Mouse (Mus musculus) limb, embryonic 15.5 days (tissue): Measurements from ENCODE around the gene Smpdl3b. TPM values are rescaled to one million over a fixed set of nuclear protein-coding genes. Genes with fewer than 3 reads are reported as not detected.

Experiments
- ATAC-seq: fragments of 200-750 bp; cut with Nextera tagmentation; 2 replicates; pipeline ENCODE4 v1.8.0; 2017; ENCODE audit warnings: low read depth, moderate TSS enrichment; ENCODE audit not compliant: insufficient number of reproducible peaks, low FRiP score, low TSS enrichment
- H3K27ac ChIP-seq: fragments of 300-500 bp; sonication (generic); 2 replicates; pipeline ENCODE4 v1.5.1; 2015; ENCODE audit warnings: moderate library complexity, mild to moderate bottlenecking, inconsistent platforms
- H3K27me3 ChIP-seq: fragments of 300-500 bp; sonication (generic); 2 replicates; pipeline ENCODE4 v1.6.1; 2015; ENCODE audit warnings: inconsistent platforms
- H3K36me3 ChIP-seq: fragments of 300-500 bp; sonication (generic); 2 replicates; pipeline ENCODE4 v1.6.1; 2015; ENCODE audit warnings: inconsistent platforms
- H3K4me1 ChIP-seq: fragments of 300-500 bp; sonication (generic); 2 replicates; pipeline ENCODE4 v1.6.1; 2015; ENCODE audit warnings: inconsistent platforms
- H3K4me2 ChIP-seq: fragments of 300-500 bp; sonication (generic); 2 replicates; pipeline ENCODE4 v1.6.1; 2015; ENCODE audit warnings: mild to moderate bottlenecking, inconsistent platforms
- H3K4me3 ChIP-seq: fragments of 300-500 bp; sonication (generic); 2 replicates; pipeline ENCODE4 v1.5.1; 2015; ENCODE audit warnings: mild to moderate bottlenecking, inconsistent platforms
- H3K9ac ChIP-seq: fragments of 300-500 bp; sonication (generic); 2 replicates; pipeline ENCODE4 v1.6.1; 2015; ENCODE audit warnings: inconsistent platforms
- H3K9me3 ChIP-seq: fragments of 300-500 bp; sonication (generic); 2 replicates; pipeline ENCODE4 v1.6.1; 2016; ENCODE audit warnings: inconsistent platforms
- WGBS: fragments of 180-500 bp; shearing (Covaris S2); methylation state at CpG from one replicate; pipeline ENCODE4 v1.1.7; 2015; 5-methylcytosine and 5-hydroxymethylcytosine counted together
- polyA plus RNA-seq: library from polyadenylated mRNA; unstranded; fragments of >200 nt; fragmentation: Nextera tagmentation; extraction: Ambion mirVana; gene quantifications from 2 replicates; pipeline ENCODE4 v1.2.1, GENCODE M21; 2015

The Smpdl3b gene
- polyA plus RNA-seq, 1 experiment from 2014 or later, result 7.9 TPM

DNA sequence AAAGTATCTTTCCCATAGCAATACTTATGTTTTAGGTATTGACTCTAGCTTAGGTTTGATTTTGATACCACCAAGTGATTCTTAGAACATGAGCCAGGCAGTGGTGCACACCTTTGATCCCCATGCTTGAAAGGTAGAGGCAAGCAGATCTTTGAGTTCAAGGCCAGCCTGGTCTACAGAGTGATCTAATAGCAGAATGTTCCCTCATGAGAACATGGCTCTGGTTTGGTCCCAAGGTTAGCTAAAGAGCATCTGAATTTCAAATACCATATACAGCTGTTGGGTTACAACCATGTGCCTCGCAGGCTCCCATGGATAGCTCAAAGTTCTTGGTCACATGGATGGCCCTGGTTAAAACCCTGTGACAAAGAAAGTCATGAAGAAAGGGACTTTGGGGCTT, 38.8 kb downstream of the Smpdl3b start:
- Histone ChIP-seq H3K27ac (no peak overlapping the region), H3K9me3 (no peaks in the 10 kb centered on the region), H3K4me3 (no peak overlapping the region), H3K27me3 (no peaks in the 10 kb centered on the region), H3K4me1 (no peaks in the 10 kb centered on the region), H3K4me2 (no peak overlapping the region), H3K36me3 (peaks cover 72% of the 10 kb centered on the region), H3K9ac (no peak overlapping the region)
- no peak for ATAC-seq
- WGBS, result 93% methylated on average over 1 of the region's 1 CpGs

DNA sequence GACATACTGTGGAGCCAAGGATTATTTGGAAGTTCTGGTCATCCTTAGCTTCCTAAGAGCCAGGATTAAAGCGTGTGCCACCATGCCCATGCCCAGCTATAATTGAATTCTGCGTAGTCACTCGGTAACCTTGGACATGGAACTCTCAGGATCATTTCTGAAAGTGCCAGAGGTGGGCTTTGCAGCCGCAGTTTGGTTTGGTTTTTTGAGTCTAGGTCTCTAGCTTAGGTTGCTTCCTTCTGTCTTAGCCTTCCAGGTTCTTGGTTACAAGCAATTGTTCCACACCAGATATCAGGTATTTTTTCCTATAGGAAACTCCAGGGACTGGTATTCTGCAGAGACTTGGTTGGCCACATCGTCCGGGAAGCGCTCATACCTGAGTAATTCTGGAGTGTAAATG, 43.9 kb downstream of the Smpdl3b start:
- H3K27me3 ChIP-seq, result no peaks in the 10 kb centered on the region
- H3K9ac ChIP-seq, result no peak overlapping the region
- no peak overlapping the region for H3K4me2 ChIP-seq
- no peaks in the 10 kb centered on the region for H3K4me1 ChIP-seq
- H3K27ac ChIP-seq, result no peak overlapping the region
- H3K4me3 ChIP-seq, result no peak overlapping the region
- WGBS, result 97% methylated on average over 7 of the region's 7 CpGs
- ATAC-seq, result no peak
- H3K9me3 ChIP-seq, result no peaks in the 10 kb centered on the region
- peaks cover 73% of the 10 kb centered on the region for H3K36me3 ChIP-seq

- no peak overlapping the region for H3K9ac ChIP-seq
- no peak overlapping the region for H3K4me3 ChIP-seq
- no peaks in the 10 kb centered on the region for H3K4me1 ChIP-seq
- H3K4me2 ChIP-seq, result no peak overlapping the region
- H3K36me3 ChIP-seq, result peaks cover 81% of the 10 kb centered on the region
- H3K27ac ChIP-seq, result no peak overlapping the region
- H3K27me3 ChIP-seq, result no peaks in the 10 kb centered on the region
- H3K9me3 ChIP-seq, result no peaks in the 10 kb centered on the region
- ATAC-seq, result no peak
- 97% methylated on average over 8 of the region's 8 CpGs for WGBS
These were observed 50.2 kb downstream of the Smpdl3b start for GRCm38 (mm10) chr4:132706885-132707284.

DNA sequence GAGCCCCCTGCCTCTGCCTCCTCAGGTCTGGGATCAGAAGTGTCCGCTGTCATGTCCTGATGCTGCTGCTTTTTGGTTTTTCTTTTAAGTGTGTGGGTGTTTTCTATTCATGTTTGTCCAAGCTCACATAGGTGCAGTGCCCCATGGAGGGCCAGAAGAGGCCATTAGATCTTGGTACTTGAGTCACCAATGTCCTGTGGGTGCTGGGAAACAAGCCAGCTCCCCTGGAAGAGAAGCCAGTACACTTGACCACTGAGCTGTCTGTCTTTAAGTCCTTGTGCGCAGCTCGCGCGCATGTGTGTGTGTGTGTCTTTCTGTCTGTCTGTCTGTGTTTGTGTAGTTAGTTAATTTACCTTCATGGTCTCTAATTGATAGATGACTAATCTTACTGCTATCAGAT, 55.0 kb downstream of the Smpdl3b start:
- ATAC-seq, result no peak
- Histone ChIP-seq H3K4me3 (no peak overlapping the region), H3K36me3 (peaks cover 65% of the 10 kb centered on the region), H3K4me2 (no peak overlapping the region), H3K27ac (no peak overlapping the region), H3K9ac (no peak overlapping the region), H3K4me1 (no peaks in the 10 kb centered on the region), H3K9me3 (no peaks in the 10 kb centered on the region), H3K27me3 (no peaks in the 10 kb centered on the region)
- 97% methylated on average over 5 of the region's 5 CpGs for WGBS

DNA sequence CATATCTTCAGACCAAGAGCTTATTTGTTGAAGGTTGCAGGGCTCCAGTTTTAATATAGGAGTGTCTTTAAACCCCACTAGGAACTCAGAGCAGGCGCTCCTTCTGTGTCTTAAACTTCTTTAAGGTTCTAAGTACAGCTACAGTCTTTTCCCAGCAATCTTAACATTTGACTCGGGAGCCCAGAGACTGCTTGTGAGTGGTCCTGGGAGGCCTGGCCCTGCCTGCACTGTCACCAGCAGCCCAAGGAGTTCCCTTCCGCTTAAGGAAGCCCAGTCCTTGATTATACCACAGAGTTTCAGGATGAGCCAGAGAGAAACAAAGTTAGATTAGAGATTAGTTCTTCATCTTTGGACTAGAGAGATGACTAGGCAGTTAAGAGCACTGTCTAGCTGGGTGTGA, 63.7 kb downstream of the Smpdl3b start:
- 93% methylated on average over 3 of the region's 3 CpGs for WGBS
- Histone ChIP-seq H3K4me1 (no peaks in the 10 kb centered on the region), H3K4me2 (no peak overlapping the region), H3K9me3 (no peaks in the 10 kb centered on the region), H3K36me3 (peaks cover 57% of the 10 kb centered on the region), H3K9ac (no peak overlapping the region), H3K27me3 (no peaks in the 10 kb centered on the region), H3K4me3 (no peak overlapping the region), H3K27ac (no peak overlapping the region)
- no peak for ATAC-seq

GRCm38 (mm10) chr4:132689634-132690033, 67.4 kb downstream of the Smpdl3b start:
- 78% methylated on average over 2 of the region's 2 CpGs for WGBS
- peaks cover 44% of the 10 kb centered on the region for H3K36me3 ChIP-seq

More at GRCm38 (mm10) chr4:132689634-132690033, 67.4 kb downstream of the Smpdl3b start:
- Histone ChIP-seq H3K9me3 (no peaks in the 10 kb centered on the region), H3K4me2 (no peak overlapping the region), H3K4me3 (no peak overlapping the region), H3K9ac (no peak overlapping the region), H3K27ac (no peak overlapping the region), H3K4me1 (no peaks in the 10 kb centered on the region), H3K27me3 (no peaks in the 10 kb centered on the region)
- ATAC-seq, result no peak

Other genes starting within 250 kb of the Smpdl3b start
- gene Sesn2, start 246.8 kb downstream of the Smpdl3b start, polyA plus RNA-seq, result 11.8 and 12.8 TPM in 2 replicates
- gene Atpif1, start 223.6 kb downstream of the Smpdl3b start, polyA plus RNA-seq, result 746 and 799 TPM in 2 replicates
- 129 and 131 TPM in 2 replicates for gene Dnajc8, start 221.7 kb downstream of the Smpdl3b start, polyA plus RNA-seq
- 1.1 and 1.4 TPM in 2 replicates for gene Ptafr, start 193.2 kb downstream of the Smpdl3b start, polyA plus RNA-seq
- gene Eya3, start 118.3 kb downstream of the Smpdl3b start, polyA plus RNA-seq, result 25.2 and 25.5 TPM in 2 replicates
- gene Xkr8, start 24.7 kb downstream of the Smpdl3b start, polyA plus RNA-seq, result 6.0 and 7.2 TPM in 2 replicates
- gene Rpa2, start 11.1 kb upstream of the Smpdl3b start, polyA plus RNA-seq, result 97.9 and 105 TPM in 2 replicates
- 1.3 and 1.8 TPM in 2 replicates for gene Themis2, start 39.1 kb upstream of the Smpdl3b start, polyA plus RNA-seq
- gene Ppp1r8, start 85.9 kb upstream of the Smpdl3b start, polyA plus RNA-seq, result 40.2 and 51.9 TPM in 2 replicates
- 61.6 and 63.4 TPM in 2 replicates for gene Stx12, start 127.3 kb upstream of the Smpdl3b start, polyA plus RNA-seq
- 43.9 and 47.4 TPM in 2 replicates for gene Fam76a, start 165.3 kb upstream of the Smpdl3b start, polyA plus RNA-seq
- gene Fgr, start 216.8 kb upstream of the Smpdl3b start, polyA plus RNA-seq, result 0.36 and 0.41 TPM in 2 replicates